In the genomic region with DNA sequence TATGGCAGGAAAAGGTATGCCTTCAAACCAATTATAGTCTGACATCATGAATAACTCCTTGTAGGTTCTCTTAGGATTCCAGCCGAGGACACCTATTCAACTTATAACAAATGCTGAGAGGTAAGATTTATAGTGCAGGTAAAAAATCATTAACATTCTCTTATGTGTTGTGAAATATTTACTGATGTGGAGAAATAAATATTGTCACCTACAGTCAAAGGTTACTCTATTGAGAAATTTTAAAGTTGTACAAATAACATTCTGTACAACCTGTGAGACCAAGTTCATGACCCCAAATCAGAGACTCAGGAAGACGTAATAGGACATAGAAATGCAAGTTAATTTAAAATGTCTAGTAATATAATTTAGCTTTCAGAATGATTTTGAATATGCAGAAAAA, we compare ENCODE assay signal across 35 mouse cellular contexts. TPM values are rescaled to one million over a fixed set of nuclear protein-coding genes. Genes with fewer than 3 reads are reported as not detected.
"Had no signal": no experiment of that assay in that cellular context is flagged by ENCODE, and none has a peak within 500 bp of the region (broad histone marks: within the 10 kb centered on the region; RNA-seq: fewer than 3 reads in every experiment).

Sult2a1 (minus strand) TSS at position 101 of the 400 bp plus-strand sequence.

RNA-seq across cellular contexts. Expression of gene Sult2a1, which starts in this region (rescaled TPM):
- total RNA-seq: left cerebral cortex, adult 2 months; left cerebral cortex, adult 8-10 months; left cerebral cortex, postnatal 10 days; left cerebral cortex, postnatal 14 days; left cerebral cortex, postnatal 25 days; left cerebral cortex, postnatal 36 days; left cerebral cortex, postnatal 4 days; megakaryocyte progenitor cell, adult 5-6 weeks; megakaryocyte, adult 5-6 weeks; megakaryocyte-erythroid progenitor cell, adult 5-6 weeks; midbrain, postnatal 0 days; monocyte, adult 5-6 weeks had no signal
- polyA plus RNA-seq: limb, embryonic 10.5 days; limb, embryonic 11.5 days; limb, embryonic 12.5 days; limb, embryonic 13.5 days; limb, embryonic 14.5 days; limb, embryonic 15.5 days; liver, embryonic 11.5 days; lung, adult 2 months; lung, embryonic 14.5 days; lung, embryonic 15.5 days; lung, embryonic 16.5 days; lung, postnatal 0 days; macrophage; midbrain, embryonic 10.5 days; midbrain, embryonic 11.5 days; midbrain, embryonic 12.5 days; midbrain, embryonic 13.5 days; midbrain, embryonic 14.5 days; midbrain, embryonic 15.5 days; midbrain, embryonic 16.5 days; midbrain, postnatal 0 days; myocyte; neural tube, embryonic 11.5 days; neural tube, embryonic 12.5 days had no signal
